Mouse (Mus musculus) urinary bladder, postnatal 10 days (tissue): Measurements from ENCODE around the gene Olfr446.

Experiments
- DNase-seq: peaks from one replicate; pipeline ENCODE4 v3.0.0; 2022; ENCODE audit warnings: low spot score

Gene Olfr446

DNA sequence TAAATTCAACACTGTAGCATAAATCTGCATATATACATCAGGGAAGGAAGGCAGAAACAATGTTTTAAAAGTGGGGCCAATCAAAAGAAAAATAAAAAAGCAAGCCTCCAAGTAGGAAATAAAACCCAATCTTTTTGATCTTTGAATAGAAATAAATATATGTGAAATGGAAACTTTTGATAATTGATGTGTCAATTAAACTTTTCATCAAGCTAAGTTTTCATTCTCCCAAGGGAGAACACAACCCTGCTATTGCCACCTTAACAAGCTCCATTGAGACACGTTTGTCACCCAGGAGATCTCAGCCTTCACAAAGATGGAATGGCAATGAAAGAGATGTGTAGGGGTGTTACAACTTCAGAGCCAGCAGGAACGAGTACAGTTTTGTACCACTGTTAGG, at the start of gene Olfr446:
Olfr446 (plus strand) TSS at position 301 of the 400 bp plus-strand sequence.
- no peak for DNase-seq

DNA sequence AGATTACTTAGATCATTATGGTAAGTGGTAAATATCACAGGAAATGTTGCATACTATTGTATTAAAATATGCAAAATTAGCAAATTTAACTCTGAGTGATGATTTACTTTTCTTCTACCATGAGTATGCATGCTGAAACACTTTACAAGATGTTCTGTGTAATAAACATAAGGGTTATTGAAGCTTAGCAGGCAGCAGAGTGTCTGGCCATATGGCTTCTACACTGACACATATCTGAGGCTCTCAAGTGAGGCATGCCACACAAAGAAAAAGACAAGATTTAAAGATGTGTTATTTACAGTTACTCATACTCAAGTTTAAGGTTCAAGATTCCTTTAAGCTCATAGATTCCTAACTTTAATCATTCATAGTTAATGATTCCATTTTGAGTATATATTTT, 44.9 kb upstream of the Olfr446 start:
- DNase-seq: no peak

DNA sequence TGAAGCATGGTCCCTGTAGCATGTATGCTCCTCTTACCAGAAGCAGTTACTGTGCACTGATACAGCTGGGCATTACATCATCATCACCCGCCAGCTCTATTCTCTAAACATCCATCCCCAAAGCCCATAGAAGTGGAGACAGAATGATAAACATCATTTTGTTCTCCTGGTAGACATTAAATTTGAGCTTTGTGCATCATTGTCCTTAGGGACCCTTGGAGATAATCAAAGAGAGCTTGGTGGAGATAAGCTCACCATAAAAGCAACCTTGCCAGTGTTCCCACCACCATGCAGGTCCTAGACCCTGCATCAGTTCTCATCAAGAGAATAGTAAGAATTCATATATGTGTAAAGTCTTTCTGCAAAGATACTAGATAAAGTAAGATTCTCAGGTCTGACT, 31.0 kb upstream of the Olfr446 start, which contains the start of gene Olfr448:
Olfr448 (plus strand) TSS at position 301 of the 400 bp plus-strand sequence.
- DNase-seq: no peak

DNA sequence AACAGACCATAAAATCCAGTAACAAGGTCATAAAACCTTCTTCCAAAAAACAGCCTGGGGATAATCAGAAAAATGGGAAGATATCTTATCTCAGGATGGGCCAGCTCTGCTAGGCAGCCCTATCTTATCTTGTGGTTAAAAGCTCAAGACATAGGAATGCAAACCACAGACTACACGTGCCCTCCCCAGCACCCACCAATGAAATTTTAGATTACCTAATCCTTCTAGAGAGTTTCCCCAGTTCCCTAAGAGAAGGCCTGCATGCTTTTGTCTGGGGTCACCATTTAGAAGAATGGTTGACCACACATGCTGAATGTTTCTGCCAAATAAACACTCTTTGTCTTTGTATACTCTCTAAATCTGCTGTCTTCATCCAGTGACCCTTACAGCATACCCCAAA, 20.8 kb upstream of the Olfr446 start:
- no peak for DNase-seq

DNA sequence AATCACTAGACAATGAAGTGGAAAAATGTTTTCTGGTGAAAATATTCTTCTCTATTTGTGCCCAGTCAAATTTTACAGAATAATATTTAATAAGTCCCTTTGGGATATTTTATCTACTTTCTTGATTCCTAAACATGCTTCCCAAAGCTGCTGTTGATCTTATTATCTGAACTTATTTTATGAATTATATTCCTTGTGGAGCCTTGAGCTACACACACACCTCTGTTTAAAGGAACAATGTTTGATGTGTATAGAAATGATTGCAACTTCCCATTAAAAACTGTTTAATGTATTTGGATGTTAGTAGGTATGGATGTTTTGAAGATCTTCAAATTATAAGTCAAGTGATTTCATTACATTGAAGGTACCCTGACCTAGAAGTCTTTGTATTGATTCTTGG, 12.6 kb upstream of the Olfr446 start, which contains the start of gene Olfr447:
Olfr447 (plus strand) TSS at position 301 of the 400 bp plus-strand sequence.
- no peak for DNase-seq

DNA sequence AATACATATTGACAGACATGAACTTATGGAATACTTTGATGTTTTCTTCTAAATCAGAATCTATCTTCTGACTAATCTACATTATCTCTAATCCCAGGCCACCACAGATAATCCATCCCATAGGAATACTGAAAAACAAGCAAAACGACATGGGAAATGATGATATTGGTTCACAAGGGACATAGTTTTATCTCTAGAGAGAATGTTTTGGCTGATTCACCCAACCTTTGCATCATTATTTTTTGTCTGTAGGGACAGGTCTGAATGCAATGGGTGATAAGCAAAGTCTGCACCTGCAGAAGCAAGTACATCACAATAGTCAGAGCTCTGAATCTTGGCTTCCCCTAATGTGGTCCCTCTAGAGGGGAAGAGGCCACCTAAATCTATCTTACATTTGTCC, 27.6 kb downstream of the Olfr446 start, which contains the start of gene Olfr444:
Olfr444 (plus strand) TSS at position 301 of the 400 bp plus-strand sequence.
- DNase-seq: no peak

DNA sequence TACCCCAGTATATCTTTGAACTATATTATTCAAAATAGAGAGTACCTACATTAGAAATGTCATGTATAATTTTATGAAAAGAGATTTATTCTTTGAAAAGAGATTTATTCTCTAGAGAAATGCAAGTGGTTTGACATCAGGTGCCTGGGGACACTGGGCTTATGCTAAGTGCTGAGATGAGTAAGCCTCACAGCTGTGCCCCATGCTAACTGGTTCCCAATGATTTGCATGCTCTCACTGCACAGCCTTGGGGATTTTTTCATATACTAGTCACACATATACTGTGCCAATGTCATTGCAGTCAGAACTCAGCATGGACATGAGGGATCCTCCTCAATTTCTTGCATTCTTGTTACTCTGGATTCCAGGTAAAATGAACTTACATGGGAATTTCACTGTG, 59.2 kb downstream of the Olfr446 start:
- no peak for DNase-seq
